Mouse (Mus musculus) MEL (cell line): Measurements from ENCODE around the gene Ppard.

Experiments used
- ETS1 ChIP-seq: IDR thresholded peaks from 2 replicates; pipeline ENCODE4 v1.6.1; 2012; ENCODE audit warnings: low read depth, mild to moderate bottlenecking, inconsistent platforms, low read length, improper control_type of control experiment, moderate library complexity
- GATA1 ChIP-seq: IDR thresholded peaks from 2 replicates; pipeline ENCODE4 v1.6.1; 2011; ENCODE audit warnings: low read depth, low read length, improper control_type of control experiment
- MAX ChIP-seq: IDR thresholded peaks from 2 replicates; pipeline ENCODE4 v1.6.1; 2011; ENCODE audit warnings: low read length, improper control_type of control experiment
- MEF2A ChIP-seq: IDR thresholded peaks from 2 replicates; pipeline ENCODE4 v1.6.1; 2014; ENCODE audit warnings: low read depth, mild to moderate bottlenecking, inconsistent platforms, low read length, improper control_type of control experiment; ENCODE audit not compliant: poor library complexity, insufficient replicate concordance, severe bottlenecking; ENCODE audit errors: extremely low read depth
- MYB ChIP-seq: IDR thresholded peaks from 2 replicates; pipeline ENCODE4 v1.6.1; 2011; ENCODE audit warnings: mild to moderate bottlenecking, low read depth, low read length, improper control_type of control experiment
- POLR2A ChIP-seq, 2 experiments: IDR thresholded peaks; 2 replicates each; pipeline ENCODE4 v1.6.1; 2011 to 2012; ENCODE audit warnings: low read length in 2 of 2, mild to moderate bottlenecking in 2 of 2, control low read depth in 1 of 2, improper control_type of control experiment in 1 of 2, low read depth in 1 of 2, moderate library complexity in 1 of 2; ENCODE audit not compliant: control insufficient read depth in 1 of 2, insufficient read depth in 1 of 2, poor library complexity in 1 of 2

- no peak for TF ChIP-seq MAX
- TF ChIP-seq GATA1, result no peak
- no peak for TF ChIP-seq POLR2A (IDR thresholded peaks at IDR 0.05; ENCODE audit: control insufficient read depth in 1 of 2, insufficient read depth in 1 of 2, low read depth in 1 of 2, low read length in 2 of 2, poor library complexity in 1 of 2)
- TF ChIP-seq MYB, result no peak
- TF ChIP-seq MEF2A, result no peak
- no peak for TF ChIP-seq ETS1
Measured at GRCm38 (mm10) chr17:28272281-28272680, 39.8 kb downstream of the Ppard start.
